Mouse (Mus musculus) brain, embryonic 18.5 days (tissue): ENCODE data around the gene Cemip2.
"Not testable (repeated sequence)": the region's sequence is repeated elsewhere in the genome, so short reads cannot be mapped to it uniquely, and the experiment has no call there.

Experiments
- DNase-seq: peaks from one replicate; pipeline ENCODE4 v3.0.0-alpha.2; 2012; ENCODE audit warnings: low read depth, low spot score

The Cemip2 gene

DNA sequence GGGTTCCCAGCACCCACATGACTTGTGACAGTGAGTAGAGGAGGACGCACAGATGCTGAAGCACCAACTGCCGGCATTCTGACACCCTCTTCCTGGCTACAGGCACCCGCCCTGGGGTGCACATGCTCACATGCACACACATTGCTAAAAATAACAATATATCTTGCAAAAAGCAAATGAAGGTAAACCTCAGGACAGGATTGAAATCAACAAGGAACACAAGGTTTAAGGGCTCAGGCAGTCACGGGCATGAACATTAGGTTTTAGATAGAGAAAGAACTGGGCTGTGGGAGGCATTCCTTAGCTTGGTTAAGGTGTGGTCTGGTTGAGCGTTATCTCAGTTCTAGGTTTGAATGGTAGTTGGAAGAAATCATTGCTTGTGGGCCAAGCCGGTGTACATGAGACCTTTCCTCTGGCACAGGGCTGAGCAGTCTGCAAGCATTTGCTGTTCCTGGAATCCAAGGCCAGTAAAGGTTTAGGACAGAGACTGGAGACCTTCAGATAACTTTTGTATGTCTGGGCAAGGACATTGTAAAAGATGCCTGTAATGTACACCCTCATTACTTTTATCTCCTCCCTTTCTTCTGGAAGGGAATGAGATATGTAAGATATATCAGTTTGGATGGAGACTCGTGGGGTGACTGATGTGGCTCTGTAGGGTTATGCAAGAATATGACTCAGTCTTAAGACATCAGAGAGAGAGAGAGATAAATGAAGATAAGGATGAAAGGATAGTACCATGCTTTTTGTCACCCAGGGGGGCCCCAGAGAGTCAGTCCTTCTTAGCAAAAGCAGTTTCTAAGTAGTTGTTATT, 87.3 kb downstream of the Cemip2 start:
- DNase-seq, result no peak

DNA sequence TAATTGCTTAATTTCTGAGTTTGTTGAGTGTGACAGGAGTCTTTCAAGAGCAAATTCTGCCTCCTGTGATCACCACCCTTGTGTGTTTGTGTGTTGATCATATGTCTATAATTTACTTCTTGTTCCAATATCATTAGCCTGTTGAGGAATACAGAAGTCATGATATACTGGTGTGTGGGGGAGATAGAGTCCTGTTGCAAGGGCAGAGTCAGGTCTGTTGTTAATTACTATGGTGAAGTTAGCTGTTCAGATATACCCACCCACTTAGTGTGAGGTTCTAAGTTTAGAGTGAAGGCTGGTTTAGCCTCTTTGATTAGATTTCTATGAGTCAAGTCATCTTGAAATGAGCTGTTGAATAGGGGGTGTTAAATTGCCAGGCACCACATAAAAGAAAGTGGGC, 88.0 kb downstream of the Cemip2 start:
- no peak for DNase-seq

DNA sequence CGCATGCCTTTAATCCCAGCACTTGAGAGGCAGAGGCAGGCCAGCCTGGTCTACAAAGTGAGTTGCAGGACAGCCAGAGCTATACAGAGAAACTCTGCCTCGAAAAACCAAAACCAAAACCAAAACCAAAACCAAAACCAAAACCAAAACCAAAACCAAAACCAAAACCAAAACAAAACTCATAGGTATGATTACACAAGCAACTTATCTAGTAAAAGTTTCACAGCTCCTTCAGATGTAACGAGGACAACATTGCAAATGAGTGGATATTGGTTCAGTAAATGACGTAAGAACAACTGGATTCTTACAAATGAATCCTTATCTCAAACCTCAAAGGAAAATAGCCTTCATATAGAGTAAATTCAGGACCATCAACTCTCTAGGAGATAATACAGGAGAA, 88.6 kb downstream of the Cemip2 start:
- DNase-seq, result not testable (repeated sequence)

DNA sequence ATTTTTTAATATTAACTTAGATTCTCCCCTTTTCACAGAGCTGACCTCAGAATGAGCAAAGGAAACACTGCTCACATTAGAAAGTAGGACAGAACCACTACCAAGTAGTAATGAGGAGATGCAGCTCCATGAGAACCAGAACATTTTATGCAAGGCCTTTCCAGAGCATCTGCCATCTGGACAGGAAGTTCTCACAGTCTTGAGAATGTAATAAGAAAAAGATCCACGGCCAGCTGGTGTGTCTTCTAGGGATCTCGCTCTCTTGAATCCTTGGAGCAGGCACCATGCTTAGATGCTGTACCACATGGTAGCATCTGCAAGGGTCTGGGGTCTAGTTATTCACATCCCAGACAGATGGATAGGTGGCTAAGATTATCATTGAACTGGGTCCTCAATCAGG, 90.3 kb downstream of the Cemip2 start:
- no peak for DNase-seq

DNA sequence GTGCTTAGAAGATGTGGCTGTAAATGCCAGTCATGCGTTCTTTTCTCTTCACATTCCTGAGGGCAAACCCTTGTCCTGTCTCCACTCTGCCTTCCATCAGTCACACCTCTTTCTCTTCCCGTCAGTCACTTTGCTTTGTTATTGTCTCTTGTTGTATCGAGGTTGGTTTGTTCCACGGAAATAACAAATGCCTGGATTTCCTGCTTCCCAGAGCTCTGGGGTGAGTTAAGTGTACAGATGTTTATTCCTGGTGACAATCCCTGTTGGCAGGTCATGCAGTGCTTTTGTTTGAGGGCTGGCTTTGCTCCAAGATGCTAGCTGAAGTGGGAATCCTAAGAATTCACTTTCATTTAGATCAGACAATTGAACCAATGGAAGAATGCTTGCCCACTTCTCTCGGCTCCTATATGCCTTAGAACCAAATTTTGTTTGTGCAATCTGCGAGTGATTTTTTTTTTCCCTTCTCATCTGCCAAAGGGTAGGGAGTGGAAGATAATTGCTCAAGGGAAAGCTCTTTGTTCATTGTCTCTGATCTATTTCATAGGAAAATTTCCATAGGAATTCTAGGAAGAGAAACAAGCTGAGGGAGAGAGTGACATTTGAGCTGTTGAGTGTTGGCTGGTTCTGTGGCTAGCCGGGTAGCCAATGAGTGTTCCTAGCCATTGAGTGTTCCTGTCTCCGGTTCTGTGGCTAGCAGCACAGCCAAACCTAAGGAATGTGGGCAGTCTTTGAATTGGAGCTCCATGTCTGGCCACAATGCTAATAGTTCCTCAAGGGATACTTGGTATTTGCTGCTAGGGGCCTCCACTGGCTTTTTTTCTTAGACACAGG, 104.2 kb downstream of the Cemip2 start:
- DNase-seq, result no peak

DNA sequence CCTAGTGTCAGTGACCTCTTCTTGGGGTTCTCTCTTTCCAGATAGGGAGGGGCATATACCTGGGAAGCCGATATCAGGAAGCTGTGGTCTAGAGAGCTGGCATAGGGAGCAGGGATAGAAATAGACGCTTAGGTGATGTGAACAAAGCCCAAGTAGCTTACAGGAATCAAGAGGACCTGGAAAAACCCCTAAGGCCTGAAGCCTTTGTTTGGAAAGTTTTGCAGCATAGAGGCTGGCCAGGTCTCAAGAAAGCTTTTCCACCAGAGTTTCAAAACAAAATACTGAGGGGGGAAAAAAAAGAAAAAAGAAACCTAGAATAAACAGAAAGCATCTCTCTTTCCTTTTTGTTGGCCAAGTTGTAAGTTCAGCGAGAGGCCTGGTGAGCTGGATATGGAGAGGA, 104.9 kb downstream of the Cemip2 start:
- no peak for DNase-seq

DNA sequence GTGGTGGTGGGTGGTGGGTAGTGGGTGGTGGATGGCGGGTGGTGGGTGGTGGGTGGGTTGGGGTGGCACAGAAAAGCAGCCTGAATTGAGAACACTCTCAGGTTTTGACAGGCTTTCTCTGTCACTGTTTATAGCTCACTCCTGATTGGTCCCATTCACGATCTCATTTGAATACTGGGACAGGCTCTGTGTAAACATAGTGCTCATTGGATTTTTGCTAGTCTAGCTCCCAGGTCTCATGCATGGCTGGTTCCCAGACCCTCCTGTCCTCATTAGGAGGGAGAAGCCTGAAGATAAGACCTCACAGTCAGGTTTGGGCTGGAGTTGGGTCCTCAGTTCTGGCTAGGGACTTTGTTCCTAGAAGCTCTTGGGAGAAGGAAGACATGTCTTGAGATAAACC, 105.8 kb downstream of the Cemip2 start:
- no peak for DNase-seq

DNA sequence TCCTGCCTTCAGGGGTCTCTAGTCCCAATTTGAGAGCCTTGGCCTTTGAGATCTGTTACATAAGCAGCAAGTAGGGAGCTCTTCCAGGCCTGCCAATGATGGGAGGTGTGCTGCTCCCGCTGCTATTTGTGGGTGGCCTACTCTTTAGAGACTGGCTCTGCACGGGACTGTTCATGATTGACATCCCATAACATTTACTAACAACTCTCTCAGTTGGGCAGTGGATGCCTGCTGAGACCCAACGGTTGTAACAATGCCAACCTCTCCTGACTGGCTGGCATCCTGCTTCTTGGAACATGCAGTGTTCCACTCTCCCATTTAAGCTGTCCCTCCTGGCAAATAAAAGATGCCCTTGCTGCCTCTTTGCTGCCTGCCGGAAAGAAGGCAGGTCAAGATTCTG, 106.2 kb downstream of the Cemip2 start:
- DNase-seq, result peak; percentile 36

DNA sequence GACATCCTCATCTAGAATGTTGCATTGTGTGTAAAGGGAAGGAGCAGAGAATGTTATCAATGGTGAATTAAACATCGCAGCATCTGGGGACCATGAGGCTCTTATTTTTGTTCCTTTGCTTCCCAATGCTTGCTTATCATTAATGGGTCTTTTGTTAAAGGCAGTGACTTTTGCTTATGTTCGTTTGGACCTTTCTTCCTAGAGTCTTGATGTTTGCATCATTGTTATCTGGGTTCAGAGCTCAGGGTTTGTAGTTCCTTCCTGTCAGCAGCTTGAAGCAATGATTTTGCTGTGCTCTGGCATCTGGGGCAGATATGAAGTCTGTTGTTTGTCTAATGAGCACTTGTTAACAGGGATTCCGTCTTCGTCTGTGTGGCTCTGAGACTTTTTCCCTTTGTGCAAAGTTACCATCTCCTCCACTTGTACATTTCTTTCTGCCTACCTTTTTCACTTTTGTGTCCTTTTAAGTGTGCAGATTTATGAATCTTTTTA, 108.1 kb downstream of the Cemip2 start:
- DNase-seq, result no peak

DNA sequence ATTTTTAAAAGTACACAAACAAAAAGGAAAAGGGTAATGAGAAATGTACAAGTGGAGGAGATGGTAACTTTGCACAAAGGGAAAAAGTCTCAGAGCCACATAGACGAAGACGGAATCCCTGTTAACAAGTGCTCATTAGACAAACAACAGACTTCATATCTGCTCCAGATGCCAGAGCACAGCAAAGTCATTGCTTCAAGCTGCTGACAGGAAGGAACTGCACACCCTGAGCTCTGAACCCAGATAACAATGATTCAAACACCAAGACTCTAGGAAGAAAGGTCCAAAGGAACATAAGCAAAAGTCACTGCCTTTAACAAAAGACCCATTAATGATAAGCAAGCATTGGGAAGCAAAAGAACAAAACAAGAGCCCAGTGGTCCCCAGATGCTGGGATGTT, 112.6 kb downstream of the Cemip2 start:
- DNase-seq, result no peak

DNA sequence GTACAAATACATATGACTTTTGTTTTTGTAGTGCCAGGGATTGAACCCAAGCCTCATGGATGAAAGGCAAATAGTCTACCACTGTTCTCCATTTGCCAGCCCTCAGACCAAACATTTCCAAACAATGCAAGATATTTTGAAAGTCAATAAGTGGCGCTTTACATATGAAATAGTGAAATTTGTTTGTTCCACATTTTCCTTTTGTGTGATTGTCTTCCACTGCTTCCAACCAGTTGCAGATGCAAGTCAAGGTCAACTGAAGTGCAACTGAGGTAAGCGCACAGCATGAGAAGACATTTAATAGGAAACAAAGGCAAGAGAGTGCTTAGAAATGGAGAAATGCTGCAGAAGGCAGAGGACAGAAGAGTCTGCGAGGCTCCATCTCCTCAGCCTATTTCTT, 116.7 kb downstream of the Cemip2 start:
- no peak for DNase-seq

DNA sequence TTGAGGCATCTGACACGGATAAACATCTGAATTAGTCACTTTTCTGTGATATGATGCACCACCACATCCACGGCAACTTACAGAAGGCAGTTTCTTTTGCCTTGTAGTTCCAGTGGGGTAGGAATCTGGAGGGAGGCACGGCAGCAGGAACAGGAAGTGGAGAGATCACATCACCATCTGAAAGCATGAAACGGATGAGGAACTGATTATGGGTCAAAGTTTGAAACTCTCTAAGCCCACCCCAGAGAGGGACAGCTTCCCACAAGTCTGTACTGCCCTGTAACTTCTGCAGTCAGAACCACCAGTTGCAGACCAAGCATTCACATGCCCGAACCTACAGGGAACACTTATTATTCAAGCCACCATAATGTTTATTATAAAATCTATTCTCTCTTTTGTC, 117.4 kb downstream of the Cemip2 start:
- no peak for DNase-seq

DNA sequence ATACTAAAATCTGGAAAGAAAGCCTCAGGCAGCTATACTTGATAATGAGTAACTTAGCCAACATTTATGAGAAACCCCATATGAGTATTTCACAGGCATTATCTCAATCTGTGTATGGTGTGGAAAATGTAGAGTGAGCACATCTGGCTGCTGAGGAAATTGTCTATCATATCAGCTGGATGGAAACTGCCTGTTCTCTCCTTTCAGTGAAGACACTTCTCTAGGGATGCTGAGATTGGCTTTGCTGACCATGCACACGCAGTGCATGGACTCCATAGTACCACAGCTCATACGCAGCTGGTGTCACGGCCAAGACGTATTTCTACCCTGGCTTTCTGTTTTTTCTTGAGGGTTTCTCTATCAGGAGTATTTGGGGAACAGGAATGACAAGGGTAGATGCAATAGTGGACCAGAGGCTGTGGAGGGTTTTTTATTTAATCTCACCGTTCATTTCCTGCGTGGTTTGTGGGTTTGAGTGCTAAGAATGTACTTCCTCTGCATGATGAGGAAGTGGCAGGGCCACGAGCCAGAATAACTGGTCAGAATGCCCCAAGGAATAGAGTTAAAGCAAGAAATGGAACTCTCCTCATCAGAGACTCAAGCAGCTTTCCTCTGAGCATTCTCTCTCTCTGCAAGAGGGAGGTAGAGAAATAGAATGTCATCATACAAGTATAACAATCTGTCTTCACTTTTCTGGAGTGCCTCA, 119.1 kb downstream of the Cemip2 start:
- DNase-seq, result no peak

DNA sequence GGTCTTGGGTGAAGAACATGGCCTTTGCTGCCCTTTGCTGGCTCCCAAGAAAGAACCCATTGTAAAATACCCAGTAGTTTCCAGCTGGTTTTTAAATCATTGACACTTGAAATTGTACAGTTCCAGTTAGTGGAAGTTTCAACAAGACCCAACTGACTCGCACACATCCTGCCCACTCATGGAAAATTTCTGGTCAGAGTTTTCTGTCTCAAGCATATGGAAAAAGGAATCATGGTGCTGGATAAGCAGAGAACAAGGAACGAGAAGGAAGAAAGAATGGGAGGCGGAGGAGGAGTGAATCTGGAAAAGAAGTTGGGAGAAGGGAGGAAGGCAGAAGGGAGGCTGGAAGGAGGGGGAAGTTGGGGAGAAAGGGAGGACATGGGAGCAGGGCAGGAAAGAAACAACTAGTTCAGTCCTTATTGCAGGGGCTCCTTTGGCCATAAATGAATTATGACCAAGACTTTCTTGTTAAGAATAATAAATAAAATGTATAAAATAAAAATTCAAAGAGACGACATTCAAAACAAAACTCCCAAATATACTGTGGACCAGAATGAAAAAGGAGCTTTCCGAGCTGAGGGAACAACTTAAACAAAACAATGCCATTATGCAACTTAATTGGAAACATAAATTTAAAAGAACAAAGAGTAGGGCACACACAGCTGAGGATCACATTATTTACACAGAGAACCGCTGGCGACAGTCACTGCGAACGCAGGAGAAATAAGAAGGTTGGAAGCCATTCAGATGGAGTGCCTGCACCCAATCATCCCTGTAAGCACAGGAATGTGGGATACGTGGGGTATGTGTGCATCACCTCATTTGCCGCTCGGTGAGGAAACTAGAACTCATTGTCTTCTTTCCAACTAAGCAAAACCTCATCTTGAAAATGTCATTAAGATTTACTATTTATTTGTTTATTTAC, 120.1 kb downstream of the Cemip2 start:
- DNase-seq, result no peak
